Mouse (Mus musculus): Measurements from ENCODE around the gene Olfr885. TPM values are rescaled to one million over a fixed set of nuclear protein-coding genes. Genes with fewer than 3 reads are reported as not detected.

Gene Olfr885
- polyA plus RNA-seq (2014; fragmentation: Illumina TruSeq; extraction: RNeasy Lipid Tissue Mini Kit (QIAGEN cat#74804); ENCODE audit: low read depth, low replicate concordance): not detected

GRCm38 (mm10) chr9:38061022-38061421 lies at the start of gene Olfr885:
TSS of gene Olfr885 (plus strand) at chr9:38061322.

DNA sequence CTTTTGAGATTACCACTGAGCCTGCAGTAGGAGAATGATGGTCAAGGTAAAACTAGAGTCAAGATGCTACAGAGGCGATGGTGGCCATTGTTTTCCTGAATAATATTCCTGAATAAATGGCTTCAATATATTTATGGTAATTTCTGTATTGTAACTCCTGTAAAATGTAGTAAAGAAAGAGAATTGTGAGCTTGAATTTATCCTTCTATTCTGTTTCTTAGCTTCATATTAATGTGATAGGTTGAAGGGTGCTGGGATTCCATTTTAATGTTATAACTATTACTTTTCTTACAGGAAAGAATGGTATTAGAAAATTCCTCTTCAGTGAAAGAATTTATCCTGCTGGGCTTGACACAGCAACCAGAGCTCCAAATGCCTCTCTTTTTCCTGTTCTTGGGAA lies 35.6 kb upstream of the Olfr885 start, which contains the start of gene Olfr883:
Gene Olfr883, plus strand, starts transcription at position 301 of the 400 bp plus-strand sequence.

DNA sequence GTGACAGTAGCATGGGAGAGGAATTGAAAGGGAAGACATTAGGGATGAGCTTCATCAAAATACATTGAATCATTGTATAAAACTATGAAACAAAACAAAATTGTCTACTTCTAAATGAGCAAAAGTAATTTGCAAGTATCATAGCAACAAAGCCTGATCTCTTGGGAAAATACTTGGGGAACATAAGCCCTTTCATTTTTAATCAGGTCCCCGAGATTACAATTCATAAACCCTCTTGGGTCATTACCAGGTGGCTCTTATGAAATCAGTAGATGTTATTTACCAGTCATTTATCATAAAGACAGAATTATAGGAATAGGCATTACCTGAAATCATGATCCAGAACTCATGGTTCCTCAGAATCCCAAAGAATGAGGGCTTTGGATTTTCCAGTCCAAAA lies 14.9 kb upstream of the Olfr885 start, which contains the start of gene Olfr884:
Gene Olfr884, plus strand, starts transcription at position 301 of the 400 bp plus-strand sequence.

GRCm38 (mm10) chr9:38083772-38084171 lies 22.6 kb downstream of the Olfr885 start, which contains the start of gene Olfr887:
TSS of gene Olfr887 (plus strand) at chr9:38084072.

GRCm38 (mm10) chr9:38107828-38108227 lies 46.7 kb downstream of the Olfr885 start, which contains the start of gene Olfr888:
TSS of gene Olfr888 (plus strand) at chr9:38108128.

Other genes with a start within 250 kb of the Olfr885 start
- not detected for gene Olfr877, start 207.1 kb upstream of the Olfr885 start, polyA plus RNA-seq (2014; fragmentation: Illumina TruSeq; extraction: RNeasy Lipid Tissue Mini Kit (QIAGEN cat#74804); ENCODE audit: low read depth, low replicate concordance)
- not detected for gene Olfr145, start 164.6 kb upstream of the Olfr885 start, polyA plus RNA-seq (2014; fragmentation: Illumina TruSeq; extraction: RNeasy Lipid Tissue Mini Kit (QIAGEN cat#74804); ENCODE audit: low read depth, low replicate concordance)
- gene Olfr878, start 143.5 kb upstream of the Olfr885 start, polyA plus RNA-seq (2014; fragmentation: Illumina TruSeq; extraction: RNeasy Lipid Tissue Mini Kit (QIAGEN cat#74804); ENCODE audit: low read depth, low replicate concordance): not detected
- not detected for gene Olfr881, start 69.5 kb upstream of the Olfr885 start, polyA plus RNA-seq (2014; fragmentation: Illumina TruSeq; extraction: RNeasy Lipid Tissue Mini Kit (QIAGEN cat#74804); ENCODE audit: low read depth, low replicate concordance)
- not detected for gene Olfr883, start 35.5 kb upstream of the Olfr885 start, polyA plus RNA-seq (2014; fragmentation: Illumina TruSeq; extraction: RNeasy Lipid Tissue Mini Kit (QIAGEN cat#74804); ENCODE audit: low read depth, low replicate concordance)
- gene Olfr884, start 14.8 kb upstream of the Olfr885 start, polyA plus RNA-seq (2014; fragmentation: Illumina TruSeq; extraction: RNeasy Lipid Tissue Mini Kit (QIAGEN cat#74804); ENCODE audit: low read depth, low replicate concordance): not detected
- gene Olfr887, start 22.8 kb downstream of the Olfr885 start, polyA plus RNA-seq (2014; fragmentation: Illumina TruSeq; extraction: RNeasy Lipid Tissue Mini Kit (QIAGEN cat#74804); ENCODE audit: low read depth, low replicate concordance): not detected
- gene Olfr888, start 46.8 kb downstream of the Olfr885 start, polyA plus RNA-seq (2014; fragmentation: Illumina TruSeq; extraction: RNeasy Lipid Tissue Mini Kit (QIAGEN cat#74804); ENCODE audit: low read depth, low replicate concordance): not detected
- not detected for gene Olfr889, start 53.9 kb downstream of the Olfr885 start, polyA plus RNA-seq (2014; fragmentation: Illumina TruSeq; extraction: RNeasy Lipid Tissue Mini Kit (QIAGEN cat#74804); ENCODE audit: low read depth, low replicate concordance)
- not detected for gene Olfr890, start 81.2 kb downstream of the Olfr885 start, polyA plus RNA-seq (2014; fragmentation: Illumina TruSeq; extraction: RNeasy Lipid Tissue Mini Kit (QIAGEN cat#74804); ENCODE audit: low read depth, low replicate concordance)
- not detected for gene Olfr891, start 119.5 kb downstream of the Olfr885 start, polyA plus RNA-seq (2014; fragmentation: Illumina TruSeq; extraction: RNeasy Lipid Tissue Mini Kit (QIAGEN cat#74804); ENCODE audit: low read depth, low replicate concordance)
- gene Olfr893, start 147.0 kb downstream of the Olfr885 start, polyA plus RNA-seq (2014; fragmentation: Illumina TruSeq; extraction: RNeasy Lipid Tissue Mini Kit (QIAGEN cat#74804); ENCODE audit: low read depth, low replicate concordance): not detected
- gene Olfr894, start 156.7 kb downstream of the Olfr885 start, polyA plus RNA-seq (2014; fragmentation: Illumina TruSeq; extraction: RNeasy Lipid Tissue Mini Kit (QIAGEN cat#74804); ENCODE audit: low read depth, low replicate concordance): not detected
- gene Olfr143, start 191.5 kb downstream of the Olfr885 start, polyA plus RNA-seq (2014; fragmentation: Illumina TruSeq; extraction: RNeasy Lipid Tissue Mini Kit (QIAGEN cat#74804); ENCODE audit: low read depth, low replicate concordance): not detected
- gene Olfr895, start 206.5 kb downstream of the Olfr885 start, polyA plus RNA-seq (2014; fragmentation: Illumina TruSeq; extraction: RNeasy Lipid Tissue Mini Kit (QIAGEN cat#74804); ENCODE audit: low read depth, low replicate concordance): not detected
- gene Olfr896-ps1, start 229.8 kb downstream of the Olfr885 start, polyA plus RNA-seq (2014; fragmentation: Illumina TruSeq; extraction: RNeasy Lipid Tissue Mini Kit (QIAGEN cat#74804); ENCODE audit: low read depth, low replicate concordance): not detected

Data from adipose tissue, adult 10 weeks (tissue).